Mouse (Mus musculus): ENCODE results near the gene Serinc2.
"Not testable (repeated sequence)": the region's sequence is repeated elsewhere in the genome, so short reads cannot be mapped to it uniquely, and the experiment has no call there.

The Serinc2 gene

DNA sequence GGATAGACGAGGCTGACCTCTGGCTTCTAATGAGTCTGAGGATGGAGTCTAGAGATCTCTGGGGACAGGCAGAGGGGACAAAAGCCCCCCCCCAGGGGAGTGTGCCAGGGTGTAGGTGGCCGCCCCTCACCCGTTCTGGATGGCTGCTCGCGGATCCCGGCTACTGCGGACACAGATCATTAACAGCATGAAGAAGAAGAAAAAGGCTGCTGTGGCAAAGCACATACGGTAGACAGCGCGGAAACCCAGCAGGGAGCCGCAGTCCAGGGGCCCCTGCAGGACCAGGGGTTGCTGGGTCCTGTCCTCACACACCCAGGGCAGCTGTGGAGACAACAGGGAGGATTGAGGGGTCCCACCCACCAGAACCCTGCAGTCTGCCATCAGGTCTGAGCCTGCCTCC is 14.9 kb downstream of the Serinc2 start:
- DNase-seq (ENCODE audit: low spot score in 2 of 2) = no peak

- no peak for DNase-seq (ENCODE audit: low spot score in 2 of 2)
Measured at GRCm38 (mm10) chr4:130260406-130260805, 18.6 kb downstream of the Serinc2 start.

DNA sequence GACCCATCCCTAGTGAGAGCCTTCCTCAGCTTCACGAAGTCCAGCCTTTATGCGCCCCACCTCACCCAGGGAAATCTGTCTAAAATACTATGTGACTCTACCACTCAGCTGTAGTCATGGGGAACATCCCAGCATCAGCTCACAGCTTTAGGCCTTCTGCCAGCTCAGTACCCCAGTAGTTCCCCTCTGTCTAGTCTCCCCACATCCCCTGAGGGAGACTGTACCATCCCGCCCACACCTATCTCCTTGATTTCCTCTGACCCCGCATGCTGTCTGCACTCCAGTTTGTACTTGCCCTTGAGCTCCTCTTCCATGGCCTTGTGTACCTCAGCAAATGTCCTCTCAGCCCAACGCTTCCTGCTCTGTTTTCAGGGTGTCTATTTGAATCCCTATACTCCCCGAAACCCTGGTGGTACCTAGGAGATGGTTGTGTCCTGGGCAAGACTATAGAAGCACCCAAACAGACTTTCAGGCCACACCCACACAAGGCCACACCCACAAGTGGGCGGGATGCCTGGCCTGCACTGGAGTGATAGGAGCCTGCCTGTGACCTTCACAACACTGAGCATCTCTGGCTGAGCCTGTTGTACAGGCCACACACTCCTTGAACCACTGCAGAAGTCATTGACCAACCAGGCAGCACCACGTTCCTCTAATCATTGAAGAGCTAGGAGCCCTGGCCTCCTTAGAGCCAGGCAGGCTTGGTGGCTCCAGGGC is 26.4 kb downstream of the Serinc2 start:
- no peak for DNase-seq (ENCODE audit: low spot score in 2 of 2)

GRCm38 (mm10) chr4:130251763-130252162 is 27.2 kb downstream of the Serinc2 start:
- no peak for DNase-seq (ENCODE audit: low spot score in 2 of 2)

DNA sequence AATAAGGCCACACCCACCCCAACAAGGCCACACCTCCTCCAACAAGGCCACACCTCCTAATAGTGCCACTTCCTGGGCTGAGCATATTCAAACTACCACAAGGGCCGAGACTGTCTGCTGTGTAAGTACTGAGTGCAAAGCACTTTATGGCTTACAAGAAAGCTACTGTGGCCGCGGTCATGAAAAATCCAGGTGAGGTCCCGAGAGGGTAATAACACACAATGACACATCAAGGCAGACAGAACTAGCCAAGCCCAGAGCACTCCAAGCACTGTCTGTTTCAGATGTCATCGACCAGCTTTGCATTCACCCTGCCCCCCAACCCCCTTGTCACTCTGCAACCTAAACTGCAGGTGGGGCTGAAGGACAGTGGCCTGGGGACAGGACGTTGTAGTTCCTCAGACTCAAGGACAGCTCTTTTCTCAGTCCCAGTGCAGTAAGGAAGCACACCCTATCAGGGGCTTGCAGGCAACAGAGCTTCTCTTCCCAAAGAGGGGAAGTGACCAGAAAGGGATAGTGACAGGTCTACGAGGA is 27.8 kb downstream of the Serinc2 start:
- DNase-seq (ENCODE audit: low spot score in 2 of 2) = no peak

DNA sequence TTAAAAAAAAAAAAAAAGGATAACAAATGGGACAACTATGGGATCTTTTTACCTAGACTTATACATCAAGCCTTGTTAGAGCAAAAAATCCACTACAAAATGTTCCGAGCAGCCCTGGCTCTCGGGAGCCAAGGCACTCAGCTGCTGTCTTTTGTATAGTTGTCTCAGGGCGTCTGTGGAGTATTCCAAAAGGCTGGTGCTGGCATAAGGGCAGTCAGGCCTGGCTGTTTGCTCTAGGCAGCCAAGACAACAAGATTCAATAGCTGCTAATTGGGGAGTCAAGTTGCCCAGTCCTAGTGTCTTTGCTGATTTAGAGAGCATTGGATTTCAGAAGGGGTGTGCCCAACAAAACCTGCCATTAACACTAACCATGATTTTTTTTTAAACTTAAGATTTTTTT is 30.4 kb downstream of the Serinc2 start:
- DNase-seq (ENCODE audit: low spot score in 2 of 2) = no peak

DNA sequence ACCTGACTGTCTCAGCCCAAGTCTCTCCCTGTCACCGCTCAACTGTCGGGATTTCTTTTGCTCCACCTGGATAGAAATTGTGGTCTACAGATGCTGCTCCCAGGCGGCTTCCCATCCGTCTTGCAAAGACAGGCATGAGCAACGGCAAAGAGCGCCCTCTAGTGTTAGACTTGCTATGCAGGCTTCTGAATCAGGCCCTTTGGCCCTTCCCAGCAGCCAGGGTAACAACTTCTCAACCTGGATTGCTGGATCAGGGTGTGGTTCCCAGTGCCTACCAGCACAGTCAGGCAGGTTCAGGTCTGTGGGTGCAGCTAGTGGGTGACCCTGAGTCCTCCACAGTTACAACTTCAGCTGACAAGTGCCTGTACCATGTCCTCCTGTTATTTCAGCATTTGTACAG is 32.9 kb downstream of the Serinc2 start:
- DNase-seq (ENCODE audit: low spot score in 2 of 2) = peak; percentile 42 to 51

DNA sequence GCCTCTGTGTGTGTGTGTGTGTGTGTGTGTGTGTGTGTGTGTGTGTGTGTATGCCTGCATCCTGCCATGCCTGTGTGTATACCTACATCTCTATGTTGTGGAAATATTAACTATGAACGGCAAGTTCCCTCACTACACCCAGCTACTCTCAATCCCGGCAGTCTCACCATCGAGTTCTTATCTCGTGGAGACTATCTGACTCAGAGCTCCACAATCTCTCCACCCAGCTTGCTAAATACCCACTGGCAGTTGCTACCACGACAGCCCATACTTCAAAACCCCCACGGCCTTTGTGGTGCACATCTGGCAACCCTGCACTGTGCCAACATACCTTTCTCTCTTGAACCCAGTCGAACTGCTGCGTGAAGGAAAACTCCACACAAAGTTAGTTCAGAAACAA is 34.3 kb downstream of the Serinc2 start:
- no peak for DNase-seq (ENCODE audit: low spot score in 2 of 2)

GRCm38 (mm10) chr4:130243621-130244020 is 35.4 kb downstream of the Serinc2 start:
- not testable (repeated sequence) for DNase-seq (ENCODE audit: low spot score in 2 of 2)

- DNase-seq (ENCODE audit: low spot score in 2 of 2) = no peak
Measured at GRCm38 (mm10) chr4:130242956-130243355, 36.0 kb downstream of the Serinc2 start.

- DNase-seq (ENCODE audit: low spot score in 2 of 2) = no peak
Measured at GRCm38 (mm10) chr4:130240695-130241094, 38.3 kb downstream of the Serinc2 start.

GRCm38 (mm10) chr4:130237607-130238006 is 41.4 kb downstream of the Serinc2 start:
- no peak for DNase-seq (ENCODE audit: low spot score in 2 of 2)

DNA sequence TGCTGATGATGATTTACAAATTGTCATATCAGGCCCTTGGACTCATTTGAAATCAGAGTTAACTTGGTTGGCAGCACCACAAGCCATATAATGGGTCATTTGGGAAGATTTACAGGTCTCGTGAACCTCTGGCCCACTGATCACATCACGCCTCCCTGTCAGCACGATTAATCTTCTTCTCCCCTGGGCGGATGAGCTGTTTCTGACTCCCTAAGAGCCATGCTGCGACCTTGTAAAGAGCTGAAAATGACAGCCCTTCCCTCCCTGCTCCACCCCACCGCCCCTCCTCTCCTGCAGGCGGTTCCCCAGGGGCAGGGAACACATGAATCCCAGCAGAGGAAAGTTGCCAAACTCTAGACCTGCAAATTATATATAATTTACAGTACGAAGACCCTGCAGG is 42.6 kb downstream of the Serinc2 start:
- DNase-seq (ENCODE audit: low spot score in 2 of 2) = no peak

DNA sequence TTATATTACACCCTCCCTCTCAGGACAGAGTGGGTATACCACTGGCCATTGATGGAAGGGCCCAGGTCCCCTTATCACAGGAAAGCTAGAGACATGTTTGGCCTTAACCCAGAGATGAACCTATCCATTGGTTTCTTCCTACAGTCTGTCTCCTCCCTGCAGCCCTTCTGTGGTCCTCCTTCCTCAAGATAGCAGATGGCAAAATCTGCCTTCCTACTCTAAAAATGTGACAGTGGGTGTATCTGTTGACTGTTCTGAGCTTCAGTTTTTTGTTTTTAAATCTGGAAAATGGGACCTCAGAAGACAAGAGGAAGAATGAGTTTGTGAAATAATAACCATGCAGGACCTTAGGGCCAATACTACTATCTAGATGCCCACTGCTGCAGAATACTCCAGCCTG is 54.9 kb downstream of the Serinc2 start:
- no peak for DNase-seq (ENCODE audit: low spot score in 2 of 2)

GRCm38 (mm10) chr4:130222179-130222578 is 56.8 kb downstream of the Serinc2 start, which contains the start of gene Gm853:
TSS of gene Gm853 (minus strand) at chr4:130222401.
- no peak for DNase-seq (ENCODE audit: low spot score in 2 of 2)

- DNase-seq (ENCODE audit: low spot score in 2 of 2) = no peak
Measured at GRCm38 (mm10) chr4:130220176-130220575, 58.8 kb downstream of the Serinc2 start.

- no peak for DNase-seq (ENCODE audit: low spot score in 2 of 2)
Measured at GRCm38 (mm10) chr4:130215392-130215791, 63.6 kb downstream of the Serinc2 start.

DNA sequence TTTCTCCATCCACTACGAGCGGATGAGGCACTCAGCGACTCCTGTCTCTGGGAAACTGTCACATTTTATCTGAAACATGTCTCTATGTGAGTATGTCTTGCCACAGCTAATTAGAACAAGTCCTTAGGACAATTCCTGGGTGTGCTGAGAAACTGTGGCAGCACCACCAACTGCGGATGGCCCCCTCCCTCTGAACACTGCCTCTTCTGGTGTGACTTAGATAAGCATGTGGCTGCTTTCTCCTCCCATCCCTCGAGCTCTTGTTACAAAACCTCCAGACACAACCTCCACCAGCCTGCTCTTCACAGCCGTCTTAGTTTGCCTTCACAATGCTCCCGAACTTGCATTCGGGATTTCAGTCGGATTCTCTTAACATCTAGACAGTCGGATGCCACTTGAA is 65.1 kb downstream of the Serinc2 start:
- no peak for DNase-seq (ENCODE audit: low spot score in 2 of 2)

GRCm38 (mm10) chr4:130213197-130213596 is 65.8 kb downstream of the Serinc2 start:
- no peak for DNase-seq (ENCODE audit: low spot score in 2 of 2)

- DNase-seq (ENCODE audit: low spot score in 2 of 2) = no peak
Measured at GRCm38 (mm10) chr4:130212421-130212820, 66.6 kb downstream of the Serinc2 start.

DNA sequence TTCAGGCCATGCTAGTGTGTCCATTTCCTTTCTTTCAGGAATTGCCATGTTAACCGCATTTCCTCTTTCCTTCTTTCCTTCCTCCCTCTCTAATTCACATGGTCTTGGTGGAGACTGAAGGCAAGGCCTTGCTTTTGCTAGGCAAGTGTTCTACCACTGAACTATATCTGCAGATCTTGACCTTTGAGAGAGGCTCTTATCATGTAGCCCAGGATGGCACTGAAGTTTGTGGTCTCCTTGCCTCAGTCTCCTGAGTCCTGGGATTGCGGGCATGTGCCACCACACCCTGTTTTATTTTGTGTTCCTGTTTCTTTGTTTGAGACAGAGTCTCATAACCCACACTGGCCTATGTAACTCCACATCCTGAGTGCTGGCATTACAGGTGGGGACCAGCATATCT is 67.1 kb downstream of the Serinc2 start:
- no peak for DNase-seq (ENCODE audit: low spot score in 2 of 2)
